Comparison of ENCODE assay signal across 26 mouse cellular contexts in the genomic region with DNA sequence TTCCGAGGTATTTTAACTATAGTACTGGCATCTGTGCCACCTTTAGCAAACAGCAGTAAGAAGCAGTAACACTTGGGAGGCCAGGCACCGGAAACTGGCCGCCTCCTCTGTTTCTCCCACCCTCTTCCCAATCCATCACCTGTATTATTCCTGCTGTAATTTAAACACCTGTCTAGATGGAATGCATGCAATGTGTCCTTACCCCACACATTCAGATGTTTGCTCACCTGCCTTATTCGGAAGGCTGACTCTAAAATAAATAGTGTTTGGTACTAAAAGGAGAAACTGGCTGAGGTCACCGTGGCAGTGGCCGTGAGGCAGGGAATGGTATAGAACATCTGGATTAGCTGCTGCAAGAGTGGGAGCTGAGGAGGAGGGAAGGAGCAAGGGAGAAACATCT.
A peak's percentile ranks its signal among the peaks of the same experiment; 100 is the strongest.
DNase-seq lines count a peak whose midpoint lies in the region; ATAC-seq and TF ChIP-seq lines count a peak whose summit lies in the region.
"Had no signal": no experiment of that assay in that cellular context is flagged by ENCODE, and none has a peak within 500 bp of the region (broad histone marks: within the 10 kb centered on the region; RNA-seq: fewer than 3 reads in every experiment).

No protein-coding gene starts in this region.

- no peak overlapping the region for H3K9ac ChIP-seq in limb, embryonic 12.5 days (replicated peaks)
- H3K9ac ChIP-seq in lung, embryonic 15.5 days: no peak overlapping the region
- H3K9ac ChIP-seq in lung, postnatal 0 days (replicated peaks; ENCODE audit: low read depth): no peak overlapping the region
- H3K9ac ChIP-seq: embryonic facial prominence, embryonic 12.5 days; forebrain, embryonic 12.5 days had no signal

- H3K9me3 ChIP-seq in limb, embryonic 12.5 days: 0 out of 2 replicates have a peak, but pooled peaks cover 3% of the 10 kb centered on the region
- no peaks in the 10 kb centered on the region for H3K9me3 ChIP-seq in limb, embryonic 10.5 days (replicated peaks)
- no peaks in the 10 kb centered on the region for H3K9me3 ChIP-seq in lung, embryonic 15.5 days
- H3K9me3 ChIP-seq in lung, postnatal 0 days (ENCODE audit: low read length): no peaks in the 10 kb centered on the region
- H3K9me3 ChIP-seq: embryonic facial prominence, embryonic 10.5 days; embryonic facial prominence, embryonic 12.5 days; forebrain, embryonic 12.5 days; G1E had no signal

- no peaks in the 10 kb centered on the region for H3K27me3 ChIP-seq in limb, embryonic 12.5 days
- no peaks in the 10 kb centered on the region for H3K27me3 ChIP-seq in limb, embryonic 10.5 days (ENCODE audit: low read depth, poor library complexity, severe bottlenecking)
- H3K27me3 ChIP-seq in lung, embryonic 15.5 days: no peaks in the 10 kb centered on the region
- H3K27me3 ChIP-seq in lung, postnatal 0 days (replicated peaks; ENCODE audit: insufficient read depth, low read length): no peaks in the 10 kb centered on the region
- H3K27me3 ChIP-seq: CH12.LX; embryonic facial prominence, embryonic 12.5 days; forebrain, embryonic 12.5 days; Patski had no signal

- H3K4me1 ChIP-seq in limb, embryonic 12.5 days (replicated peaks): peaks cover 9% of the 10 kb centered on the region
- H3K4me1 ChIP-seq in limb, embryonic 10.5 days: peaks cover 4% of the 10 kb centered on the region; the same call in 1 of the 2 replicates
- H3K4me1 ChIP-seq in lung, embryonic 15.5 days: peaks cover 16% of the 10 kb centered on the region; the same call in 1 of the 2 replicates
- no peaks in the 10 kb centered on the region for H3K4me1 ChIP-seq in lung, adult 2 months (ENCODE audit: control insufficient read depth, insufficient read depth, low read length)
- no peaks in the 10 kb centered on the region for H3K4me1 ChIP-seq in lung, postnatal 0 days (ENCODE audit: insufficient read depth, low read depth, low read length)
- H3K4me1 ChIP-seq: embryonic facial prominence, embryonic 10.5 days; embryonic facial prominence, embryonic 12.5 days; forebrain, embryonic 12.5 days had no signal

- TF ChIP-seq POLR2A in lung, adult 2 months (IDR thresholded peaks at IDR 0.05; ENCODE audit: borderline replicate concordance, extremely low read depth, low read depth, low read length): no peak

- WGBS in limb, embryonic 12.5 days: 70% methylated on average over 6 of the region's 6 CpGs
- WGBS in limb, embryonic 10.5 days: 81% methylated on average over 6 of the region's 6 CpGs
- WGBS in lung, embryonic 15.5 days: 34% methylated on average over 6 of the region's 6 CpGs
- WGBS in lung, adult 2 months: 71% methylated on average over 6 of the region's 6 CpGs
- 50% methylated on average over 6 of the region's 6 CpGs for WGBS in lung, postnatal 0 days

- 0 out of 2 replicates have a peak overlapping the region, but pooled peaks have one; percentile 7 for H3K27ac ChIP-seq in limb, embryonic 12.5 days
- H3K27ac ChIP-seq in limb, embryonic 10.5 days: no peak overlapping the region
- peak overlapping the region; percentile 66 for H3K27ac ChIP-seq in lung, embryonic 15.5 days
- no peak overlapping the region for H3K27ac ChIP-seq in lung, postnatal 0 days (ENCODE audit: low read length)
- H3K27ac ChIP-seq: embryonic facial prominence, embryonic 10.5 days; embryonic facial prominence, embryonic 12.5 days; forebrain, embryonic 12.5 days had no signal

- peak; percentile 51 for TF ChIP-seq EP300 in lung, postnatal 0 days (IDR thresholded peaks at IDR 0.05)

- ATAC-seq in limb, embryonic 12.5 days (ENCODE audit: insufficient number of reproducible peaks, insufficient read depth, low FRiP score, low TSS enrichment, low read depth): no peak
- 0 out of 2 replicates have a peak, but pooled peaks have one; percentile 31 for ATAC-seq in lung, embryonic 15.5 days (ENCODE audit: borderline replicate concordance, extremely low read depth, low FRiP score, low TSS enrichment)
- peak; percentile 50 for ATAC-seq in lung, postnatal 0 days
- ATAC-seq: activated CD4-positive, CD25-positive, alpha-beta regulatory T cell, adult 4 months; CD4-positive, CD25-positive, alpha-beta regulatory T cell, adult 4 months; forebrain, embryonic 14.5 days; Patski had no signal

- 0 out of 2 replicates have a peak, but pooled peaks cover 5% of the 10 kb centered on the region for H3K36me3 ChIP-seq in limb, embryonic 12.5 days
- H3K36me3 ChIP-seq in limb, embryonic 10.5 days: peaks cover 22% of the 10 kb centered on the region
- no peaks in the 10 kb centered on the region for H3K36me3 ChIP-seq in lung, embryonic 15.5 days
- no peaks in the 10 kb centered on the region for H3K36me3 ChIP-seq in lung, postnatal 0 days (ENCODE audit: insufficient read depth, low read length)
- H3K36me3 ChIP-seq: embryonic facial prominence, embryonic 12.5 days; forebrain, embryonic 12.5 days had no signal

- peak; percentile 59 for DNase-seq in heart, adult 11 months
- DNase-seq in heart, adult 8-10 months (ENCODE audit: low spot score): no peak
- no peak for DNase-seq in limb, embryonic 10.5 days (ENCODE audit: low spot score)
- DNase-seq in lung, adult 2 months: no peak
- DNase-seq in lung, postnatal 0 days (ENCODE audit: low spot score): peak; percentile 49
- DNase-seq in lung, postnatal 14 days: no peak
- DNase-seq: adrenal gland, adult 8-10 months; adrenal gland, postnatal 14 days; adrenal gland, postnatal 36 days; B cell, adult 2 months; cerebellum, adult 11-12 months; cerebellum, adult 2 months; cerebellum, adult 9-10 months; cerebellum, postnatal 10 days; cerebellum, postnatal 25 days had no signal

- no peak for TF ChIP-seq CTCF in lung, adult 2 months (IDR thresholded peaks at IDR 0.05; ENCODE audit: insufficient read depth, low read length)
- no peak for TF ChIP-seq CTCF in lung, postnatal 0 days (IDR thresholded peaks at IDR 0.05)

- H3K4me3 ChIP-seq in limb, embryonic 12.5 days (replicated peaks): no peak overlapping the region
- H3K4me3 ChIP-seq in limb, embryonic 10.5 days: no peak overlapping the region
- no peak overlapping the region for H3K4me3 ChIP-seq in lung, embryonic 15.5 days
- no peak overlapping the region for H3K4me3 ChIP-seq in lung, adult 2 months (replicated peaks; ENCODE audit: extremely low read depth, low read depth, low read length)
- H3K4me3 ChIP-seq in lung, postnatal 0 days (ENCODE audit: low read depth, low read length): no peak overlapping the region
- H3K4me3 ChIP-seq: embryonic facial prominence, embryonic 10.5 days; embryonic facial prominence, embryonic 12.5 days; forebrain, embryonic 12.5 days had no signal

- H3K4me2 ChIP-seq in limb, embryonic 12.5 days: no peak overlapping the region
- H3K4me2 ChIP-seq in lung, embryonic 15.5 days: no peak overlapping the region
- no peak overlapping the region for H3K4me2 ChIP-seq in lung, postnatal 0 days (replicated peaks; ENCODE audit: low read depth, low read length)
- H3K4me2 ChIP-seq: embryonic facial prominence, embryonic 12.5 days; forebrain, embryonic 12.5 days had no signal

Comparison
In these comparisons a context has a peak if more than half of its experiments do, and no peak if none do; other contexts are left out.
1. DNase-seq: peak in heart, adult 11 months (single experiment) and lung, postnatal 0 days (single experiment); none in heart, adult 8-10 months (single experiment), limb, embryonic 10.5 days (single experiment), lung, adult 2 months (single experiment) and lung, postnatal 14 days (single experiment).
2. H3K27ac ChIP-seq: peak in limb, embryonic 12.5 days (single experiment) and lung, embryonic 15.5 days (single experiment); none in limb, embryonic 10.5 days (single experiment) and lung, postnatal 0 days (single experiment).